Mouse (Mus musculus): ENCODE results near the gene 1700012B09Rik.

- TF ChIP-seq GATA1 (IDR thresholded peaks at IDR 0.05; ENCODE audit: low read length) (no peak), TAL1 (IDR thresholded peaks at IDR 0.05; ENCODE audit: low read length) (no peak)
These were observed 16.5 kb upstream of the 1700012B09Rik start for GRCm38 (mm10) chr9:14787356-14787755.
